Mouse (Mus musculus) embryo, embryonic 9.5 days (tissue): ENCODE measurements around the gene Lbx2.

ENCODE experiments used
- DNase-seq: peaks from one replicate; pipeline ENCODE4 v3.0.0-alpha.2; 2017; ENCODE audit errors: extremely low spot score

Gene Lbx2

DNA sequence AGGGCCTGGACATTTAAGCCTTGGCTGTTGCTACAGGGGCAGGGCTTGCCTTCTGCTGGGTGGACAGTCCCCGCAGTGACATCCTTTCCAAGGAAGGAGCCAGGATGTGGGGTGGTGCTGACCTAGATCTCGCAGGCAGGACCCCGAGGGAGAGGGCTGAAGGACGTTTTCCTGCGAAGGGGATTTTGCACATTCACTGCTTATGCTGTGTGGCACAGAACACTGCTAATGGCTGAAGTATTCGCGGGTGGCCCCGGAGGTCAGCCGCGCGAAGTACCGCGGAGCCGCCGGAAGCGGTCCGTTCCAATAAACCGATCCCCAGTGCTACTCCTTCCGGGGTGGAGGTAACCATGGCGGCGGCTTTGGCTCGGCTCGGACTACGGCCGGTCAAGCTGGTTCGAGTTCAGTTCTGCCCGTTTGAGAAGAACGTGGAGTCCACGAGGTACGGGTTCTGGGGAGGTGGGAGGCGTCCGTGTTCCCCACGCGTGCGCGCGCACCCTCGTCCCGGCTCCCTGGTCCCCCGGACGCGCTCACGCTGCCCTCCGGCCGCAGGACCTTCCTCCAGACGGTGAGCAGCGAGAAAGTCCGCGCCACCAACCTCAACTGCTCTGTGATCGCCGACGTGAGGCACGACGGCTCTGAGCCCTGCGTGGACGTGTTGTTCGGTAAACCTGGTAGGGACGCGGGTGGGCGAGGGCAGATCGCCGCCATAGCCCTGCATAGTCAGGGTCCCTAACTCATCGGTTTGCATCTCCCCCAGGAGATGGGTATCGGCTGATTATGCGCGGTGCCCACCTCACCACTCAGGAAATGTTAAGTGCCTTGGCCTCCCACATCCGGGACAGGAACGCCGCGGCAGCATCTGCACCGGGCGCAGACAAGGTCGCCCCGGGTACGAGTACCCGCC is 22.8 kb downstream of the Lbx2 start, which contains the start of gene Mrpl53:
Gene Mrpl53, plus strand, starts transcription at position 279 of the 907 bp plus-strand sequence.
- DNase-seq = peak; percentile 86

DNA sequence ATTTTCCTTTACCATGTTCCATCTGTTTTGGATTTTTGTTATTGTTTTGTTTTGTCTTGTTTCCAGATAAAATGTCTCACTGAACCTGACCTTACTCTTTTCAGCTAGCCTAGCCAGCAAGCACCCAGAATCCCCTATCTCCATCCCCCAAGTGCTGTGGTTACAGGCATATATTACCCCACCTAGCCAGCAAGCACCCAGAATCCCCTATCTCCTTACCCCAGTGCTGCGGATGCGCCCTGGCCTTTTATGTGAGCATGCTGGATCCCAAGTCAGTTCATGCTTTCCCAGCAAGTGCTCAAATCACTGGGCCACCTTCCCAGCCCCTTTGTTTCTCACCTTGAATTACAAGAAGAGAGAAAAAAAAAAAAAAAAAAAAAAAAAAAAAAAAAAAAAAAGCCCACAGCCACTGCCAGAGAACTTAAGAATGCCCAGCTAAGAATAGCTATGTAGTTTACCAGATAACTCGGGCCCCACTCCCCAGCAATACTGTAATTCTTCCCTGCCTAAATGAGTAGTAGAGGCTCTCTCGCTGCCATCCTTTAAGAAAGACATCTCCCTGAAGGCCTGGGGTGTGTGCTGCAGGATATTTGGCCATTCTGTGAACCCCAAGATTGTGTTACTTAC is 25.5 kb downstream of the Lbx2 start:
- DNase-seq = no peak

DNA sequence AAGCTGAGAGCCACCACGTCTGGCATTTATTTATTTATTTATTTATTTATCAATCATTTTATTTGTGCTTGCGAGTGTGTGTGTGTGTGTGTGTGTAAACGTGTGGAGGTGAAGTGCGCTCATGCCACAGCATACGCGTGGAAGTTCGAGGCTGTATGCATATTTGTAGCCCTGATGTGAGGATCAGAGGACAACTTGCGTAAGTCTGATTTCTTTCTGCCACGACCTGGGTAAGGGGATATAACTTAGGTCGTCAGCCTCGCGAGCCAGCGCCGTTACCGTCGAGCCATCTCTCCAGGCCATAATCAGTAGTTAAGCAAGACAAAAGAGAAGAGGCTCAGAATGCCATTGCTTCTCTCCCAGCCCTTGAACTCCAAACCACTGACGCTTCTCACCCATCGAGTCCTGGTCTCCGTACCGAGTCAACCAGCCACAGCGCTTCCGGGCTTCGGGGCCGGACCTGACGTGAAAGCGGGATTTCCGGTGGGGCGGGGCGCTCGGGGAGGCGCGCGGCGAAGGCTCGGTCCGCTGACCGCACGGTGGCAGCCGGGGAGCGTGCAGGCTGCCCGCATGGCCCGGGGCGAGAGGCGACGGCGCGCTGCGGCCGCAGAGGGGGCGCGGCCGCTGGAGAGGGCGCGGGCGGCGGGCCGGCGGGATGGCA is 29.0 kb downstream of the Lbx2 start, which contains the start of gene Mogs:
Gene Mogs, plus strand, starts transcription at position 486 of the 661 bp plus-strand sequence.
- DNase-seq = peak; percentile 93

DNA sequence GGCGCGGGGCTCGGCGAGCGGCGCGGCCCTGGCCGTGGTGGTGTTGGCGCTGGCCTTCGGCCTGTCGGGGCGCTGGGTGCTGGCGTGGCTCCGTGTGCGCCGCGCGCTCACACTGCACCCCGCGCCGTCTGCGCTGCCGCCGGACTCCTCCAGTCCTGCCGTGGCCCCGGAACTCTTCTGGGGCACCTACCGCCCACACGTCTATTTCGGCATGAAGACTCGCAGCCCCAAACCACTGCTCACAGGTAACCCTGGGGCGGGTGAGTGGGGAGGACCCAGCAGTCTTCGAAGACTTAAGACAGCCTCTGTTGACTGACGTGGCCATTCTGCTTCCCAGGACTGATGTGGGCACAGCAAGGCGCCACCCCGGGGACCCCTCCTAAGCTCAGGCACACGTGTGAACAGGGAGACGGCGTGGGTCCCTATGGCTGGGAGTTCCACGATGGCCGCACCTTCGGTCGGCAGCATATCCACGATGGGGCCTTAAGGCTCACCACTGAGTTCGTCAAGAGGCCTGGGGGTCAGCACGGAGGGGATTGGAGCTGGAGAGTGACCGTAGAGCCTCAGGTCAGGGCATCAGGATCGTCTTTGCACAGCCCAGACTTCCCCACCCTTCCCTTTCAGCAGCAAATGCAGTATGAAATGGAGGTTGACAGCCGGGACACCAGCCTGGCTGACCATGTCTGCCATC is 29.7 kb downstream of the Lbx2 start:
- DNase-seq = no peak

DNA sequence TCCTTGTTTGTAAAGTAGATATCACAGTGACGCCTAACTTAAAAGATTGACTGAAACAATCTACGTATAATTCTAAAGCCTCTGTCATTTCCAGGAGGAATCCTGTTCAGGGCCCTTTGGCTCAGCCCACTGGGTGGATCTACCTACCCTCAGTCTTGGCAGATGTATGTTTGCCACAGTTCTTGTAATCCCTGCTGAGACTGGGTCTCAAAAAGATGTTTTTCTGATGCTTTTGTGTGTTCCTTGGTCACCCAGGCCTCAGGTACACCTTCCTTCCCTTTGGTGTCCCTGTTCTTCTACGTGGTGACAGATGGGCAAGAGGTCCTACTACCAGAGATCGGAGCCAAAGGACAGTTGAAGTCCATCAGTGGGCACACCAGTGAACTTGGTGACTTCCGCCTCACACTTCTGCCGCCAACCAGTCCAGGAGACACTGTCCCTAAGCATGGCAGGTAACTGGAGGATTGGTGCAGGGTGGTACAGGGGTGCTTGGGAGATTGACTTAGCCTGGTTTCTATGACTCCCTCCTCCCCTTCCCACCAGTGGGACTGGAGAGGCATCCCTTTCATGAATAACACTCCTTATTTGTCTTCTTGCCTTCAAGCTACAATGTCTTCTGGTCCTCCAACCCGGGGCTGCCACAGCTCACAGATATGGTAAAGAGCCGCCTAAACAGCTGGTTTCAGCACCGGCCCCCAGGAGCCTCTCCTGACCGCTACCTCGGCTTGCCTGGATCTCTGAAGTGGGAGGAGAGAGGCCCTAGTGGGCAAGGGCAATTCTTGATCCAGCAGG is 30.4 kb downstream of the Lbx2 start:
- DNase-seq = no peak

DNA sequence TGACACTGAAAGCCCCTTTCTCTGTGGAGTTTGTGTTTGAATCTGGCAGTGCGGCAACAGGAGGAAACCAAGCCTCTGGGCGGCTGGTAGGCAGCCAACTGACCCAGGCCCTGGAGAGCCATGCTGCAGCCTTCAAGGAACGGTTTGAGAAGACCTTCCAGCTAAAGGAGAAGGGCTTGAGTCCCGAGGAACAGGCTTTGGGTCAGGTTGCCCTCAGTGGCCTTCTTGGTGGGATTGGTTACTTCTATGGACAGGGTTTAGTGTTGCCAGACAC is 30.9 kb downstream of the Lbx2 start:
- no peak for DNase-seq

DNA sequence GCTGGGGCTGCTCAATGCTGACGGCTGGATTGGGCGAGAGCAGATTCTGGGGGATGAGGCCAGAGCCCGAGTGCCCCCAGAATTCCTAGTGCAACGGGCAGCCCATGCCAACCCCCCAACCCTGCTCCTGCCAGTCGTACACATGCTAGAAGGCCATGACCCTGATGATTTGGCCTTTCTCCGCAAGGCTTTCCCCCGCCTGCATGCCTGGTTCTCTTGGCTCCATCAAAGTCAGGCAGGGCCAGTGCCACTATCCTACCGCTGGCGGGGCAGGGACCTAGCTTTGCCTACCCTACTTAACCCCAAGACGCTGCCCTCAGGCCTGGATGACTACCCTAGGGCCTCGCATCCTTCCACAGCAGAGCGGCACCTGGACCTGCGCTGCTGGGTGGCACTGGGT is 31.4 kb downstream of the Lbx2 start:
- DNase-seq = no peak

DNA sequence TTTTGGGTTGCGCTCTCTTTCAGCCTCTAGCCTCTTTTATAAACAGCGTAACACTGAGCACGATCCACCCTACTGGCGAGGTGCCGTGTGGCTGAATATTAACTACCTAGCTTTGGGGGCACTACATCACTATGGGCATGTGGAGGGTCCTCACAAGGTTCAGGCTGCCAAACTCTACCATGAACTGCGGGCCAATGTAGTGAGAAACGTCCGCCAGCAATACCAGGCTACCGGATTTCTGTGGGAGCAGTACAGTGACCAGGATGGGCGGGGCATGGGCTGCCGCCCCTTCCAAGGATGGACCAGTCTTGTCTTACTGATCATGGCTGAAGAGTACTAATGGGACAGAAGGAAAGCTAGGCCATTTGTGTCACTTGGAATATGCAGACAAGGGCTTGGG is 32.2 kb downstream of the Lbx2 start:
- DNase-seq = no peak

DNA sequence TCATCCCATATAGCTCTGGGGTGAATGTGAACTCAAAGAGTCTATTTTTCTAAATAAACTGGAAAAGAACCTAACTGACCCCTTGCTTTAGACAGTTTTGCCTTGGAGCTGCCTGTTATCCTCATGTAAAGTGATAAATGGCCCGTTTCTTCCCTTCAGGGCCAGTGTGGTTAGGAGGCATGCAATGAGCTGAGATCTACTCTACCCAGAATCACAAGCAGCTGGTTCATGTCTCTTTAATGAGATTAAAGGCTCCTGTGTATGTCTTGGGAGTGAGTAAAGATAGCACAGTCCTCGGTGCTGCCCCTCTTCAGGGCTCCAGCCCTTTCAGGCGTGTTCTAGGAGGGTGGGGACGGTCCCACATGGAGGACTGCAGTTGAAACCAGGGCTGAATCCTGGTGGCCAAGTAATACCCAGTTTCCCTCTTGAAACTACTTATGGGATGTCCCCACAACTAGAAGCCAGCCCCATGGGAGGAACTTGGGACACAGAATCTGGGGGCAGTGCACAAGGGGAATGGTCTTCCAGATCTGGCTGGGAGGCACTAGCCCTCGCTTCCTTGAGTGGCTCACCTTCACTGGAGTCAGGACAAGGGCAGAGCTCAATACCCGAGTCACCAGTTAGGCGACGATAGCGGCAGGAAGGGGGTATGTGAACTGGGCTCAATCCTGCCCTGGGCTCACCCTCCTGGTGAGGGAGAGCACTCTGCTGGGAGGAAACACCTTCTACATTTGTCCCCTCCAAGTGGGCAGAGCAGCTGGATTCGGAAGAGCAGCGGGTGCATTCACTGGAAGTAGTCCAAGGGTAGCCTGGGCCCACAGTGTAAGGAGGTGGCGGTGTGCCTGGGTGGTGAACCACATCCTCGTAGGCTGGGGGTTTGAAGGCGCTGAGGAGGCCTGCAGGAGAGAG is 32.9 kb downstream of the Lbx2 start:
- DNase-seq = no peak

DNA sequence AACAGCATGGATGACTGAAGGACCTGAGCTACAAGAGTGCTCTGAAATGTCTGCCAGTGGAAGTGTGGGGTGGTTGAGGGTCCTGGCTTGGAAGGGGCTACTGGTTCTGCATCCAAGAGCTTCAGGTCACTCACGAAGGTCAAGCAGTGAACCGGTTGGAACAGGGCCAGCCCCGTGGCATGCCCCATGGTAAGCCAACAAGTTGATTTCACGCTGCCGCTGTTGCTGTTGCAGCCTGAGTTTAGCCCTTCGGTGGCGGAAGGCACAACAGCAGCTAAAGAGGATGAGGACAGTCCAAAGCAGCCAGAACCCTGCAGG is 33.5 kb downstream of the Lbx2 start:
- DNase-seq = no peak

DNA sequence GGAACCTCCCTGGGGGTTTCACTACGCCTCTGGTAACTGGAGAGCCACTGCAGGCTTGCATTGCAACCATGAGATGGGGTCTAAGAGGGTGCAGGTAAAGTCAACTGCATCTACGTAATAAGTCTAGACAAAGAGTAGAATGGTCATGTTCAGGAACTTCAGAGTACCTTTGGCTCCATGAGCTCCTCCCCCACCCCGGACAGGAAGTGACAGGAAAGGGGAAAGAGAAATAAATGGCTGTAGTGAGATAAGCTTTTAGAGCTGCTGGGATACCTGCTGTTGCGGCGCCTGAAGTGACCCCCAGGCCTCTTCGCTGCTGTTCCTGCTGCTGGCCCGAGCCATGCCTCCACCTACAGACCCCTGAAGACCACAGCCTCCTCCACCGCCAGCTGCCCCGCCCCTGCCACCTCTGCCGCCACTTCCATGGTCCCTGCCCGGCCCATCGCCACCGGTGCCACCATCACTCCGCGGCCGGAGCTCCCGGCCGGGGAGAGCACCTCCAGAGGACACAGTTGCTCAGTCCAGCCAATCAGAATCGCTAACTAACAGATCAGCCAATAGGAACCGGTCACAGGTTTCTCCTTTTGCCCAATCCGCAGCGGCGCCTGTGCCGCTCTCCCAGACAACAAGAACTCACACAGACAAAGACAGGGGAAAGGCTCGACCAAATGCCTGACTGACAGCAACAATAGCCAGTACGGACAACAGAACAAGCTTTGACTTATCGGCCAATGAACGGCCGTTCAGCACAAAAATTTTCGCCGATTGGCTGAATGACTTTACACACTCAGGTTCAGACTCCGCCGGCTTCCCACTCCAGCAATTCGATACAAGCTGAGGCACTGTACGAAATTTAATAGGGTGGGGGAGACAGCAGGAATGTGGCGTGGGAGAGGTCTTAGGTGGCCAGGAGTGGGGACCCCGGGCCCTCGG is 35.0 kb downstream of the Lbx2 start, which contains the start of gene Wbp1:
Gene Wbp1, minus strand, starts transcription at position 630 of the 933 bp plus-strand sequence.
- DNase-seq = peak; percentile 96

DNA sequence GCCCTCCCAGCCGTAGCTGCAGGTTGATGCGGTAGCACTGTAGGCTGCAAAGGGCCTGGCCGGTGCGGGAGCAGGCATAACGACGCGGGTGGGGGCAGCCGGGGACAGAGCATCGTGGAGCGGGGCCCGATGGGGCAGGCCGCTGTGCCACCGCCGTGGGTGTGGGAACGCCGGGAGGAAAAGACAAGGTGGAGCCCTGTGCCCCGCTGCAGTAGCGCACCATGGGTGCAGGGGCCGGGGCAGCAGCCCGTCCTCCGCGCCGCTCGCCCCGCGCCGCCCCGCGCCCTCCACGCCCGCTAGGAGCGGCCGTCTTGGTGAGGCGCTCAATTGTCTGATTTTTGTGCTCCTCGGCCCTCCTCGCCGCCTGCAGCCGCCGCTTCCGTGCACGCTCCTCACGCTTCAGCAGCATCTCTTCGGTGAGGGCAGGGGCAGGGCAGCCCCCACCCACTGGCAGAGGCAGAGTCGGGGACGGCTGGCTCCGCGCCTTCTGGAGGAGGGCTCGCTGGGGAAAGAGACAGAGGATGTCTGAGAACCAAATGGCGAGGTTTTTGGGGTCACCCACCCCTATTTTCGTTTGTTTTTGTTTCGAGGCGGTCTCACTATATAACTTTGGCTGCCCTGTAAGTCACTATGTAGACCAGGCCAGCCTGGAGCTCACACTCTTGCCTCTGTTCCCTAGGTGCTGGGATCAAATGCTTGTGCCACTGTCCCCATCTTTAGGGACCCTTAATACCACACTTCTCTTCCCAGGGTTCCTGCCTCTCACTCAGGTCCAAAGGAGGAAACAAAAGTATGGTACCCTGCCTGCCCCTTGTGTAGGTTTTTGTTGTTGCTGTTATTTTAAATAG is 35.9 kb downstream of the Lbx2 start:
- no peak for DNase-seq

DNA sequence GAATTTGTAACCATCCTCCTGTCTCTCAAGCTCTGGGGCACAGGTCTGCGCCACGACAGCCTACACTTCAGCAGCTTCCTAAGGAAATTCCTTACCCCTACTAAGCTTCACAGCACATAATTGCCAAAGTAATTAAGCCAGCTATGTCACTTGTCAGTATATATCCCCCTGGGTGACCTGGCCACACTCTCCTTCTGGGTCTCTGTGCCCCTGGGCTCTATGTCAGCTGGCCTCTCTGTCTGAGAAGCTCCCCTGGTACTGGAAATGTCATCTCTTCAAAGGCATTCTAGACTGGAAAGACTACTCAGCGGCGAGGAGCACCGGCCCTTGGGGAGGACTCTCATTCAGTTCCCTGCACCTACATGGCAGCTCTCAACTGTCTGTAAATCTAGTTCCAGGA is 36.8 kb downstream of the Lbx2 start:
- DNase-seq = no peak

DNA sequence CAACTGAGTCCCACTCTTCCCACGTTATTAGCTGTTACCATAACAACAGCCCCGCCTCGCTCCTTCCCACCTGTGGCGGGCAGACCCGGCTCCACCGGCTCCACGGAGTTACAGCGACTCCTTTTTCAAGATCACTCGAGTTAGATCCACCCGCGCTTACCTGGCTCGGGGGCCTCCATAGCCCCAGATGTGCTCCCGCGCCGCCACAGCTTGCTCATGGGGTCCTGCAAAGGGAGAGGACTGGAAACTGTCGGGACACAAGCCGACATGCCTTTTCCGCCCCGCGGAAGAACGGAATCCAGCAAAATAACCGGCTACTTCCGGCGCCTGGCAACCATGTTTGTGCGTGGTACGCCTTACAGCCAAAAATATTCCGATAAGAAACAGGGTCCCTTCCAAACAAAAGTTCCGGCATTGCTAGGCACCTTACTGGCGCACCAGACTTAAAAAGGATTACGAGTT is 38.7 kb downstream of the Lbx2 start:
- DNase-seq = peak; percentile 95

DNA sequence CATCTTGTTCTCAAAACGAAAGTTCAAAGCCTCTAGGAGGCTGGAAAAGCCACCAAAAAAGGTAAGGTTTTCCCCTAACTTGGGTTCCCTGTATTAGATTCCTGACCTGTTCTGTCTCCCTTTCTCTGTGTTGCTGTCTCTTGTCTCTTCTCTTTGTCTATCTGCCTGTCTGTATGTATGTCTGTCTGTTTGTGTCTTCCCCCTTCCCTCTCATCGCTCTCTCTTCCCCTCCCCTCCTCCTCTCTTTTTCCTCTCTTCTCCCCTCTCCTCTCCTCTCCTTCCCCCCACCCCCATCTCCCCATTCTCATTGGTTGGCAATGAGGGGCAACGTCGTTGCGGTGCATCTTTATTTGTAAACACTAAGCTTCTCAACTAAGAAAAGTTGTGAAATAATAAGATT is 39.2 kb downstream of the Lbx2 start, which contains the start of gene Ino80b:
Gene Ino80b, minus strand, starts transcription at position 101 of the 400 bp plus-strand sequence.
- DNase-seq = no peak

DNA sequence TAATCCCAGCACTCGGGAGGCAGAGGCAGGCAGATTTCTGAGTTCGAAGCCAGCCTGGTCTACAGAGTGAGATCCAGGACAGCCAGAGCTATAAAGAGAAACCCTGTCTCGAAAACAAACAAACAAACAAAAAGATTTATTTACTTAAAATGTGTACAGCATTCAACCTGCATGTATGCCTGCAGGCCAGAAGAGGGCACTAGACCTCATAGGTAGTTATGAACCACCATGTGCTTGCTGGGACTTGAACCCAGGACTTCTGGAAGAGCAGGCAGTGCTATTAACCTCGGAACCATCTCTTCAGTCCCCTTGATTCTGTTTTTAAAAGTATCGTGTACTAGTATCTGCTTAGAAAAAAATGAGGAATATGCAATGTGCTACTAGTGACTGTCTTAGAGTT is 41.3 kb downstream of the Lbx2 start:
- DNase-seq = no peak

DNA sequence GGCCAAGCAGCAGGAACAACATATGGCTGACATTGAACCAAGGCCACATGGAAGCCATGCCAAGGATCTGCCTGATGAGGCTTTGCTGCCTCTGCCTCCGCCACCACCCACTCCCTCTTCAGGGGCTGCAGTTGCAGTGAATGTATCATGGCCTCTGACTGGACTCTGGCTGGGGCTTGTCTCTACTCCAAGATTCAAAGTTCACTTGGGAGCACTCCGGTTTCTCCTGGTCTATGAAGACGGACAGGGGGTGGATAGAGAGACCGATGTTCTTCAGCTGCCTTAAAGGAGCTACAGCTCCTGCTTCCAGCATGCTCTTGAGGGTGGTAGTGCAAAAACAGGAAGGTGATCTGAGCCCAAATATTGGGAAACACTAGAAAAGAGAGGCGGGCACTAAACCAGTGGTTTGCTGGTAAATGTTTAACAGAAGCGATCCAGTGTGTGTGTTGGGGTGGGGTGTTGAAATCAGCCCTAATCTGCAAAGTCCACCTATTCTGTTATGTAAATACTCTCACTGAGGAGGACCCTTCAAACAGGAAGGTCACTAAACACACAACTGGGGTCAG is 45.4 kb downstream of the Lbx2 start:
- DNase-seq = no peak
